Mouse (Mus musculus) urinary bladder, postnatal 36 days (tissue): ENCODE data around the gene Chst11.
"Not testable (repeated sequence)": the region's sequence is repeated elsewhere in the genome, so short reads cannot be mapped to it uniquely, and the experiment has no call there.

ENCODE experiments used
- DNase-seq, 2 experiments: peaks; one replicate each; pipeline ENCODE4 v3.0.0; 2022; ENCODE audit warnings: low spot score in 2 of 2, mixed read lengths in 1 of 2

Chst11 gene

GRCm38 (mm10) chr10:83107921-83108738, 122.8 kb downstream of the Chst11 start:
- no peak for DNase-seq

- no peak for DNase-seq
Observed at GRCm38 (mm10) chr10:83108946-83109345, 123.6 kb downstream of the Chst11 start.

- DNase-seq, result no peak
Observed at GRCm38 (mm10) chr10:83111046-83111445, 125.7 kb downstream of the Chst11 start.

- no peak for DNase-seq
Observed at GRCm38 (mm10) chr10:83112345-83112744, 127.0 kb downstream of the Chst11 start.

GRCm38 (mm10) chr10:83114564-83114963, 129.3 kb downstream of the Chst11 start:
- no peak for DNase-seq

- no peak for DNase-seq
Observed at GRCm38 (mm10) chr10:83116889-83117288, 131.6 kb downstream of the Chst11 start.

- DNase-seq, result no peak
Observed at GRCm38 (mm10) chr10:83117851-83118250, 132.6 kb downstream of the Chst11 start.

GRCm38 (mm10) chr10:83118613-83119012, 133.3 kb downstream of the Chst11 start:
- DNase-seq, result no peak

- no peak for DNase-seq
Observed at GRCm38 (mm10) chr10:83119016-83119415, 133.7 kb downstream of the Chst11 start.

- DNase-seq, result not testable (repeated sequence)
Observed at GRCm38 (mm10) chr10:83119461-83119860, 134.2 kb downstream of the Chst11 start.

GRCm38 (mm10) chr10:83119909-83120308, 134.6 kb downstream of the Chst11 start:
- DNase-seq, result no peak

GRCm38 (mm10) chr10:83120938-83121337, 135.6 kb downstream of the Chst11 start:
- DNase-seq, result no peak

GRCm38 (mm10) chr10:83124560-83124959, 139.3 kb downstream of the Chst11 start:
- DNase-seq, result no peak

- DNase-seq, result no peak
Observed at GRCm38 (mm10) chr10:83126447-83126846, 141.1 kb downstream of the Chst11 start.

GRCm38 (mm10) chr10:83128435-83128834, 143.1 kb downstream of the Chst11 start:
- DNase-seq, result peak in 1 of 2 experiments; percentile 15

GRCm38 (mm10) chr10:83129624-83130218, 144.4 kb downstream of the Chst11 start:
- DNase-seq, result no peak

GRCm38 (mm10) chr10:83130611-83131010, 145.3 kb downstream of the Chst11 start:
- no peak for DNase-seq

GRCm38 (mm10) chr10:83131884-83132283, 146.6 kb downstream of the Chst11 start:
- DNase-seq, result no peak

- DNase-seq, result no peak
Observed at GRCm38 (mm10) chr10:83133866-83134570, 148.7 kb downstream of the Chst11 start.

- DNase-seq, result no peak
Observed at GRCm38 (mm10) chr10:83134896-83135295, 149.6 kb downstream of the Chst11 start.

GRCm38 (mm10) chr10:83135963-83136362, 150.7 kb downstream of the Chst11 start:
- no peak for DNase-seq

- DNase-seq, result no peak
Observed at GRCm38 (mm10) chr10:83137103-83137502, 151.8 kb downstream of the Chst11 start.

GRCm38 (mm10) chr10:83139276-83139675, 154.0 kb downstream of the Chst11 start:
- DNase-seq, result no peak
